Mouse (Mus musculus) midbrain, postnatal 0 days (tissue): ENCODE measurements at regions not wholly inside any gene's neighbourhood (a gene's known extent, or its start where the extent isn't known, plus 50 kb on each side); places are given as distances from the start of the nearest gene placed in this dataset.

Source experiments
- ATAC-seq: fragments of 200-750 bp; cut with Nextera tagmentation; 2 replicates; pipeline ENCODE4 v1.8.0; 2017; ENCODE audit warnings: moderate number of reproducible peaks, mild to moderate bottlenecking, moderate TSS enrichment, moderate library complexity; ENCODE audit not compliant: low FRiP score
- DNase-seq: peaks from one replicate; pipeline ENCODE4 v3.0.0-alpha.2; 2015; ENCODE audit warnings: low spot score
- H3K27ac ChIP-seq: fragments of 300-500 bp; sonication (generic); 2 replicates; pipeline ENCODE4 v1.5.1; 2014; ENCODE audit warnings: low read depth, mild to moderate bottlenecking, low read length, mixed read lengths
- H3K27me3 ChIP-seq: fragments of 300-500 bp; sonication (generic); 2 replicates; pipeline ENCODE4 v1.6.1; 2014; ENCODE audit warnings: low read length, control low read depth, mixed read lengths; ENCODE audit not compliant: insufficient read depth
- H3K36me3 ChIP-seq: fragments of 300-500 bp; sonication (generic); 2 replicates; pipeline ENCODE4 v1.6.1; 2014; ENCODE audit warnings: low read length, control low read depth, mixed read lengths; ENCODE audit not compliant: insufficient read depth
- H3K4me1 ChIP-seq: fragments of 300-500 bp; sonication (generic); 2 replicates; pipeline ENCODE4 v1.6.1; 2014; ENCODE audit warnings: mild to moderate bottlenecking, control low read depth, antibody characterized with exemption, low read length, mixed read lengths; ENCODE audit not compliant: insufficient read depth
- H3K4me2 ChIP-seq: fragments of 300-500 bp; sonication (generic); 2 replicates; pipeline ENCODE4 v1.6.1; 2014; ENCODE audit warnings: low read depth, mild to moderate bottlenecking, low read length, mixed read lengths; ENCODE audit not compliant: poor library complexity, severe bottlenecking
- H3K4me3 ChIP-seq: fragments of 300-500 bp; sonication (generic); 2 replicates; pipeline ENCODE4 v1.5.1; 2014; ENCODE audit warnings: low read depth, mild to moderate bottlenecking, low read length, moderate library complexity
- H3K9ac ChIP-seq: fragments of 300-500 bp; sonication (generic); replicated peaks from 2 replicates; pipeline ENCODE4 v1.6.1; 2014; ENCODE audit warnings: mild to moderate bottlenecking, low read length, moderate library complexity, mixed read lengths; ENCODE audit not compliant: poor library complexity, severe bottlenecking
- H3K9me3 ChIP-seq: fragments of 300-500 bp; sonication (generic); 2 replicates; pipeline ENCODE4 v1.6.1; 2016; ENCODE audit warnings: low read length, control low read depth
- CTCF ChIP-seq: IDR thresholded peaks from 2 replicates; pipeline ENCODE4 v1.5.1; 2016; ENCODE audit warnings: antibody characterized with exemption, mild to moderate bottlenecking
- WGBS: fragments of 180-500 bp; shearing (Covaris S2); extraction: QIAGEN DNeasy Blood & Tissue Kit; methylation state at CpG from one replicate; pipeline ENCODE4 v1.1.7; 2014; 5-methylcytosine and 5-hydroxymethylcytosine counted together

DNA sequence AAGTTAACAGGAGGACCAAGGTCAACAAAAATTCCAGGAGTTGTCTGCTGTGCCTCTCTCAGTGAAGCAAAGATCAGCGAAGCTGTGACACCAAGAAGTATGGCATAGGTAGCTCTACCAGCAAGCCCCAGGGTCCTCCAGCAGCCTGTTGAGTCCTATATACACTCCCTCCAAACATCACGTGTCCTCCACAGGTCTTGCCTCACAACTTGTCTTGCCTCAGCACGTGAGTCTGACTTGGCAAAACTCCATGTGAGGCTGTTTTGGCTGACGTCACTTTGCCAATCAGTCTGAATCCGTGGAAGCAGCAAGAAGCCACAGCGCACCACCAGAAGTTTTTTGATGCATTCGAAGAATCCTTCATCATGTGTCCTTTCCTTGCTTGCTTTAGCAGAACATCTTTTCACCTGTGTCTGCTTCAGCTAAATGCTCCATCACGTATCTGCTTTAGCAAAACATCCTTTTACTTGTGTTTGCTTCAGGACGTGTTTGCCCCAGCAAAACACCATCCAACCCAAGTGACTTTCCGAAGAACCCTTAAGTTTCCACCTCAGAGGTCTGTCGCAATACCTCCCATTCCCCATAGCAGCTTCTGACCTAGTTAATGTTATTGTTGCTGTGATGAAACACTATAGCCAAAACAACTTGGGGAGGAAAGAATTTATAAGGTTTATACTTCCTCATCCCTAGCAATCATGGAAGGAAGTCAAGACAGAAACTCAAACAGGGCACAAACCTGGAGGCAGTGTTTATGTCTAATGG, 101.0 kb upstream of the Apob start:
- WGBS, result 89% methylated on average over 11 of the region's 11 CpGs
- DNase-seq, result no peak
- no peak overlapping the region for H3K27ac ChIP-seq
- no peaks in the 10 kb centered on the region for H3K9me3 ChIP-seq
- no peak overlapping the region for H3K4me2 ChIP-seq
- TF ChIP-seq CTCF, result no peak
- H3K27me3 ChIP-seq, result no peaks in the 10 kb centered on the region
- H3K4me1 ChIP-seq, result no peaks in the 10 kb centered on the region
- no peak overlapping the region for H3K9ac ChIP-seq
- H3K4me3 ChIP-seq, result no peak overlapping the region
- H3K36me3 ChIP-seq, result no peaks in the 10 kb centered on the region
- no peak for ATAC-seq

DNA sequence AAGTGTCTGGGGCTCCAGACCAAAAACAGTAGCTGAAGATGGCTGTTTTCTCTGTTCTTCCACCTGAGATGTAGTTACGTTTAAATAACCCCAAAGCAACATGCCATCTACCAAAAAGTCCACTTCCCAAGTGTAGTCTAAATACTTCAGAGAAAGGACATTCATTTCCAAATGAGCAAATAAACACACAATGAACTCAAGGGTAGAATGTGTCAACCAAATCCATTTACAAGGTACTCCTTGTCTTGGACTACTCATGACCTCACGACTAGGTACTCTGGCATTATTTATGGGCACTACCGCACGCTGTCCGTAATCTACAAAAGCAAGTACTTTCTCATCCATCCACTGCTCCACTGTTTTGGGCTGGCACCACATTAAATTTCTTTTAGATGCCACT, 98.7 kb upstream of the Apob start:
- H3K4me1 ChIP-seq, result no peaks in the 10 kb centered on the region
- H3K9me3 ChIP-seq, result no peaks in the 10 kb centered on the region
- no peaks in the 10 kb centered on the region for H3K36me3 ChIP-seq
- WGBS, result 95% methylated on average over 5 of the region's 5 CpGs
- no peak overlapping the region for H3K4me2 ChIP-seq
- no peaks in the 10 kb centered on the region for H3K27me3 ChIP-seq
- H3K27ac ChIP-seq, result no peak overlapping the region
- ATAC-seq (no peak), DNase-seq (no peak)
- TF ChIP-seq CTCF, result no peak
- no peak overlapping the region for H3K4me3 ChIP-seq
- H3K9ac ChIP-seq, result no peak overlapping the region

DNA sequence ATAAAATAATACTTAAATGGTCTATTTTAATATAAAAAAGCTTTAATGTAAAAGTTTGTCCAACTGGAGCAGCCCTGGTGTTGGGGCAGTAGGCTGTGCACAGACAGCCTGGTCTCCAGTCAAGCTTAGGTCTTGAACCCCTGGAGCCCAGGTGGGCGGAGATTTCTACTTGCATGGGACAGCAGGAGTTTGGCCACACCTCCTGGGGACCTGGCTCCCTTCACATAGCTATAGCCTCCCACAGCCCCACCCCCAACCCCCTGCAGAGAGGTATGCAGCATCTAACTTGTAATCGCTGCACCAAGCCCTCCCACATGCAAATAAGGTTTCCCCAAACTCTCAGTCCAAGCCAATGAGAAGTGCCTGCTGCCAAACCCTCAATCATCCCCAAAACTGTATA, 81.3 kb upstream of the Apob start:
- no peaks in the 10 kb centered on the region for H3K9me3 ChIP-seq
- no peaks in the 10 kb centered on the region for H3K36me3 ChIP-seq
- no peaks in the 10 kb centered on the region for H3K4me1 ChIP-seq
- WGBS, result 44% methylated on average over 2 of the region's 2 CpGs
- no peak for TF ChIP-seq CTCF
- no peak overlapping the region for H3K4me3 ChIP-seq
- no peak overlapping the region for H3K4me2 ChIP-seq
- DNase-seq, result no peak
- no peaks in the 10 kb centered on the region for H3K27me3 ChIP-seq
- no peak overlapping the region for H3K9ac ChIP-seq
- ATAC-seq, result no peak
- no peak overlapping the region for H3K27ac ChIP-seq

DNA sequence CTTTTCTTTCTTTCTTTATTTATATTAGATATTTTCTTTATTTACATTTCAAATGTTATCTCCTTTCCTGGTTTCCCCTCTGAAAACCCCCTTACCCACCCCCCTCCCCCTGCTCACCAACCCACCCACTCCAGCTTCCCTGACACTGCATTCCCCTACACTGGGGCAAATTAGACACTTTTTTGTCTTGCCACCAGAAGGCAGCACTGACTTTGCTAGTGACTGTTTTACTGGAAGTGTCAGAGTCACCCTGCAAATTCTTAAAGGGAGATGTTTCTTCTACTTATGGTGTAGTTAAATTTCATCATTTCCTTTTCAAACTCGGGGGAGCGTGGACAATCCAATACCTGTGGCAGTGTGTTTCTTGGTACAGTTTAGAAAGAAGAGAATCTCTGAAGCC, 72.1 kb upstream of the Apob start:
- no peak overlapping the region for H3K4me3 ChIP-seq
- TF ChIP-seq CTCF, result 0 out of 2 replicates have a peak, but pooled peaks have one; percentile 11
- no peak overlapping the region for H3K9ac ChIP-seq
- no peaks in the 10 kb centered on the region for H3K36me3 ChIP-seq
- H3K4me2 ChIP-seq, result no peak overlapping the region
- ATAC-seq (no peak), DNase-seq (no peak)
- no peaks in the 10 kb centered on the region for H3K27me3 ChIP-seq
- WGBS, result 87% methylated on average over 2 of the region's 2 CpGs
- H3K4me1 ChIP-seq, result no peaks in the 10 kb centered on the region
- no peaks in the 10 kb centered on the region for H3K9me3 ChIP-seq
- H3K27ac ChIP-seq, result no peak overlapping the region

DNA sequence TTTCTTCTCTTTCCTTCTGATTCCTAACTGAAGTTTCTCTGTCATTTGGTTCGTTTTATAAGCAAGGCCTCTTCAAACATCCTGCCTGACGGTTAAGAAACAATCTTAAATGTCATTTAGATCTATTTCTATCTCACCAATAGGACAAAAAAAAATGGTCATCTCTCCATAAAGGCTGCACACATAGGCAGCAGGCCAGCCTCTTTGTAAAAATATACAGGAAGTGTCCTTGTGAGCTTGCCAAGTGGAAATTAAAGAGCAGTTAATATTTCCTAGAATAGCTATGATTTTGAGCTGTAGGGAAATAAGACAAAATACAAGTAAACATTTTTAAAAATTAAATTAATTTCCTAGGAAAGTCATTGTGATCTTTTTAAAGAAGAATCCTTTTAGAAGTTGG, 70.6 kb upstream of the Apob start:
- H3K27me3 ChIP-seq, result no peaks in the 10 kb centered on the region
- H3K36me3 ChIP-seq, result no peaks in the 10 kb centered on the region
- ATAC-seq, result no peak
- DNase-seq, result no peak
- no peak overlapping the region for H3K27ac ChIP-seq
- no peak overlapping the region for H3K4me3 ChIP-seq
- 73% methylated on average over 2 of the region's 2 CpGs for WGBS
- H3K9ac ChIP-seq, result no peak overlapping the region
- H3K9me3 ChIP-seq, result no peaks in the 10 kb centered on the region
- TF ChIP-seq CTCF, result no peak
- H3K4me2 ChIP-seq, result no peak overlapping the region
- H3K4me1 ChIP-seq, result no peaks in the 10 kb centered on the region

DNA sequence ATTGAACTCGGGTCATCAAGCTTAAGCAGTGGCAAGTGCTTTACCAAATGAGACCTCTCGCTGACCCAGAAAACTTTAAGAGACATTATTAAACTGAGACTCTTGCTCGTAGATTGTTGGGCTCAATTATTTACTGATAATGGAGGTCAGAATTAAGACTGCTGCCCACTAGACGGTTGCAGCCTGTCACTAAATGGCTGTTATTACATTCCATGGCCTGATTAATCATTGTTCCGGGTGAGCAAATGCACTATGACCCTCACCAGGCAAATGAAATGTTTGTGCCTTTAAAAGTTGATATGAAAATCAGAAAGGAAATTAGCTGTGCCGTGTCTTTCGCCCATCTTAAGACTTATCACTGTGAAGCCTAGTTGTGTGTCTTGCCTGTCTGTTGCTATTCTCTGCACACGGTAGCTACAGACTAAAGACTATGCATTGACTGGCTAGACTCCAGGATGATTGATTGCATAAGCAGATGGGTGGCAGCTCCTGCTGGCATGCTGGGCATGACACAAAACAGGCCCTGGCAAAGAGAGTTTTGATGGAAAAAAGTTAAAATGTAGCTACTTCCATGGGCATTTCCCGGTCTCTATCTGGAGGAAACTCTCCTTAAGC, 67.6 kb upstream of the Apob start:
- ATAC-seq, result no peak
- 83% methylated on average over 9 of the region's 9 CpGs for WGBS
- peak; percentile 3 for DNase-seq
- H3K4me2 ChIP-seq, result no peak overlapping the region
- H3K4me1 ChIP-seq, result no peaks in the 10 kb centered on the region
- no peaks in the 10 kb centered on the region for H3K27me3 ChIP-seq
- no peak for TF ChIP-seq CTCF
- no peak overlapping the region for H3K9ac ChIP-seq
- no peaks in the 10 kb centered on the region for H3K9me3 ChIP-seq
- no peaks in the 10 kb centered on the region for H3K36me3 ChIP-seq
- no peak overlapping the region for H3K27ac ChIP-seq
- no peak overlapping the region for H3K4me3 ChIP-seq
